Mouse (Mus musculus): ENCODE data around the gene Ear10. TPM values are rescaled to one million over a fixed set of nuclear protein-coding genes. Genes with fewer than 3 reads are reported as not detected.
"Not testable (repeated sequence)": the region's sequence is repeated elsewhere in the genome, so short reads cannot be mapped to it uniquely, and the experiment has no call there.

The Ear10 gene
- polyA plus RNA-seq, 1 experiment = not detected

DNA sequence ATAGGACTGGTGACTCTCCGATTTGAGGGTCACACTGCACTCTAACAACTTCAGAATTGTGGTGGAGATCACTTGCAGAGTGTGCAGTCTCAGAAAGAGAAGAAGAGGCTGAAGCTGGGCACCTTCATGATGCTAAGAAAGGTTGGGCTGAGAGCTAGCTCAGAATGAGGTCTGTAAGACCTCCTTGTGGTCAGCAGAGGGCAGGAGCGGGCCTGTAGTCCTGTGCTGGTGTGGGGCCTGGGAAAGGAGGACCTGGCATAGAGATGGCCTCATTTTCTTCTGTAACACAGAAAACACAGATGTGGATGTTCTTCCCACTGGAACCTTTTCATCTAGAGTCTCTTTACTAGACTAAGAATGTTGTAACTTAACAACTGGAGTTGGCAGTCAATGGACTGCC is 45.6 kb downstream of the Ear10 start:
- H3K4me1 ChIP-seq (ENCODE audit: control insufficient read depth, insufficient read depth, low read length); H3K27ac ChIP-seq (ENCODE audit: insufficient read depth, low read depth, low read length); H3K4me3 ChIP-seq (ENCODE audit: insufficient read depth, low read depth, low read length): not testable (repeated sequence)
- 57% methylated on average over 1 of the region's 2 CpGs for WGBS

DNA sequence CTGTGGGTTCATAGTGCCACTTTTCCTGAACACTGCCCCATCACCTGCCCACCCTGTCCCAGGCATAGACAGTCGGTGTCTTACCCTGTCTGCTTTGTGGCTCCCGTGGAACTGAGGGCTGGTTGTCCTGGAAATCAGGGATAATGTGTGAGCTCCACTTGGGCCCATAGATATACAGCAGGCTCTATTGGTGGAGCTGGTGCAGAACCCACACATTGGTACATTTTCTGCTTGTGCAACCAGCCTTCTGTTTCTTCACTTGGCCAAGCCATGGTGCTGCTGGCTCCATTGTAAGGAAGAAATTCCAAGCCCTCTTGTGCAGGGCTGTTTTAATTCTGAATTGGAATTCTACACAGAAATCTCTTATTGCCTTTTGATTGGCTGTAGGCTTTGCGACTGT is 47.9 kb downstream of the Ear10 start, which contains the start of gene Ear1:
Gene Ear1, minus strand, starts transcription at position 101 of the 400 bp plus-strand sequence.
- H3K27ac ChIP-seq (ENCODE audit: insufficient read depth, low read depth, low read length); H3K4me3 ChIP-seq (ENCODE audit: insufficient read depth, low read depth, low read length); H3K4me1 ChIP-seq (ENCODE audit: control insufficient read depth, insufficient read depth, low read length): not testable (repeated sequence)
- 85% methylated on average over 3 of the region's 3 CpGs for WGBS

DNA sequence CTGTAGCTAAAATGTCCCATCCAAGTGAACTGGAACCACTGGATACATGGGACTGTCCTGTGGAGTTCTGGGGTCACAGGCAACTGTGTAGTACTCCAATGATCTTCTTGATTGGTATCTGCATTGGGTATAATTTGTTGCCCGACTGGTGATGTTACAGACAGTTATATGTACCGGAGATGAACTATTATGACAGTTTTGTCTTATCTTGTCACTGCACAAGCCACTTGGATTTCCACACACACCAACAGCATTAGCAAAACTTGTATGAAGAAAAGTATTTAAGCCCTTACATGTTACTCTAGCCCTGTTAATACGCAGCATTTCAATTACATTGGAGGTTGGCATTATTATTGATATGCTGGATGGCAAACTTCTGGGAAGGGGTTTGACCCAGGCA is 48.5 kb downstream of the Ear10 start:
- not testable (repeated sequence) for H3K4me1 ChIP-seq (ENCODE audit: control insufficient read depth, insufficient read depth, low read length); H3K27ac ChIP-seq (ENCODE audit: insufficient read depth, low read depth, low read length); H3K4me3 ChIP-seq (ENCODE audit: insufficient read depth, low read depth, low read length)
- WGBS = 91% methylated on average over 3 of the region's 3 CpGs

Other genes with a start within 250 kb of the Ear10 start
- gene Gm8165, start 246.4 kb downstream of the Ear10 start, polyA plus RNA-seq (2012; ENCODE audit: insufficient read depth, insufficient read length, low replicate concordance, missing spikeins) = not detected in 2 replicates
- not detected in 2 replicates for gene Gm7324, start 225.7 kb downstream of the Ear10 start, polyA plus RNA-seq (2012; ENCODE audit: insufficient read depth, insufficient read length, low replicate concordance, missing spikeins)
- gene Gm16506, start 196.1 kb downstream of the Ear10 start, polyA plus RNA-seq (2012; ENCODE audit: insufficient read depth, insufficient read length, low replicate concordance, missing spikeins) = not detected in 2 replicates
- gene Gm6526, start 175.7 kb downstream of the Ear10 start, polyA plus RNA-seq (2012; ENCODE audit: insufficient read depth, insufficient read length, low replicate concordance, missing spikeins) = not detected in 2 replicates
- not detected in 2 replicates for gene Gm8180, start 138.8 kb downstream of the Ear10 start, polyA plus RNA-seq (2012; ENCODE audit: insufficient read depth, insufficient read length, low replicate concordance, missing spikeins)
- gene Ear1, start 48.0 kb downstream of the Ear10 start, polyA plus RNA-seq (2012; ENCODE audit: insufficient read depth, insufficient read length, low replicate concordance, missing spikeins) = not detected in 2 replicates
- gene Gm8113, start 1.8 kb upstream of the Ear10 start, polyA plus RNA-seq (2012; ENCODE audit: insufficient read depth, insufficient read length, low replicate concordance, missing spikeins) = not detected in 2 replicates
- not detected in 2 replicates for gene Ang5, start 33.5 kb upstream of the Ear10 start, polyA plus RNA-seq (2012; ENCODE audit: insufficient read depth, insufficient read length, low replicate concordance, missing spikeins)
- not detected in 2 replicates for gene Ang6, start 78.7 kb upstream of the Ear10 start, polyA plus RNA-seq (2012; ENCODE audit: insufficient read depth, insufficient read length, low replicate concordance, missing spikeins)
- gene Ear2, start 179.1 kb upstream of the Ear10 start, polyA plus RNA-seq (2012; ENCODE audit: insufficient read depth, insufficient read length, low replicate concordance, missing spikeins) = not detected in 2 replicates
- gene Gm3327, start 200.3 kb upstream of the Ear10 start, polyA plus RNA-seq (2012; ENCODE audit: insufficient read depth, insufficient read length, low replicate concordance, missing spikeins) = not detected in 2 replicates